Mouse (Mus musculus): ENCODE measurements at regions not wholly inside any gene's neighbourhood (a gene's known extent, or its start where the extent isn't known, plus 50 kb on each side); places are given as distances from the start of the nearest gene placed in this dataset.

DNA sequence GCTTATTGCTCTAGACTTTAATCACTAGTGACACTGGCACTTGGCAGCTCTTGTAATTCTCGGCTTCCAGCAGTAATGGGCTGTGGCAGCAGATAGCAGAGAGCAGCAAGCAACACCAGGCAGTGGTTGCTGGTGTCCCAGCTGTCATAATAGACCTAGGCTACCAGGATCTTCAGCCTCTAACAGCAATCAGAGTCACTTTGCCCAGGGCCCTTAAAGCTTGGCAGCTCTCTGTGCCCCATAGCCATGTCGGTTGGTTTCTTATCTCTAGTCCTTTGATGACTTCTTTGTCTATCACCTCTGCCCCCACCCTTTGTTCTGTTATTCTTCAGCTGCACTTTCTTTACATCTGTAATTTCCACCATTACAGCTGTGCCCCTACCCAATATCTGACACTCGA, 735.9 kb downstream of the Gm826 start:
- Histone ChIP-seq H3K4me2 (no peak overlapping the region), H3K27ac (ENCODE audit: poor library complexity, severe bottlenecking) (0 out of 2 replicates have a peak overlapping the region, but pooled peaks have one; percentile 9), H3K9me3 (replicated peaks) (no peaks in the 10 kb centered on the region), H3K27me3 (replicated peaks) (peaks cover 3% of the 10 kb centered on the region; the same call in 1 of the 2 replicates), H3K4me3 (no peak overlapping the region), H3K9ac (no peak overlapping the region), H3K36me3 (no peaks in the 10 kb centered on the region), H3K4me1 (replicated peaks) (peaks cover 12% of the 10 kb centered on the region; the same call in 1 of the 2 replicates)
- WGBS, result 17% methylated on average over 3 of the region's 3 CpGs
- 0 out of 2 replicates have a peak, but pooled peaks have one; percentile 42 for ATAC-seq (ENCODE audit: insufficient number of reproducible peaks, low FRiP score)

DNA sequence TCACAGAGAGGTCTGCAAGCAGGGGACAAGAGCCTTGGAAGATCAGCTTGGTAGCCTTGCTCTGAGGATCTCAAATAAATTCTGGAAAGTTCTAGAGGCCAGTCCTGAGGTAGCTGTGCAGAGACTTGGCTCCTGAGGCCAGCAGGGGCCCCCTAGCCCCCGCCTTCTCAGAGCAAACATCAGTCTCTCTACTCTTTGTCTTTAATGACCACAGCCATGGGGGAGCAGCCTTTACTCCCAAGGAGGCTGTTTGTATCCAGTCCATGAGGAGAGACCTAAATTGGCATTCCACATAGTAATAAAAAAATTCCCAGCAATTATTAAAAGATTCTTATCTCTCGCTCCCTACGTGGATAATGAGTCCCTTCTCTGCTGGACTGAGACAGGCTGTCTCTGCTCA, 726.8 kb downstream of the Gm826 start:
- Histone ChIP-seq H3K27ac (ENCODE audit: poor library complexity, severe bottlenecking) (no peak overlapping the region), H3K4me3 (no peak overlapping the region), H3K9me3 (replicated peaks) (no peaks in the 10 kb centered on the region), H3K4me1 (replicated peaks) (no peaks in the 10 kb centered on the region), H3K4me2 (no peak overlapping the region), H3K36me3 (no peaks in the 10 kb centered on the region), H3K27me3 (replicated peaks) (no peaks in the 10 kb centered on the region), H3K9ac (no peak overlapping the region)
- WGBS, result 52% methylated on average over 3 of the region's 3 CpGs
- ATAC-seq (ENCODE audit: insufficient number of reproducible peaks, low FRiP score), result no peak

DNA sequence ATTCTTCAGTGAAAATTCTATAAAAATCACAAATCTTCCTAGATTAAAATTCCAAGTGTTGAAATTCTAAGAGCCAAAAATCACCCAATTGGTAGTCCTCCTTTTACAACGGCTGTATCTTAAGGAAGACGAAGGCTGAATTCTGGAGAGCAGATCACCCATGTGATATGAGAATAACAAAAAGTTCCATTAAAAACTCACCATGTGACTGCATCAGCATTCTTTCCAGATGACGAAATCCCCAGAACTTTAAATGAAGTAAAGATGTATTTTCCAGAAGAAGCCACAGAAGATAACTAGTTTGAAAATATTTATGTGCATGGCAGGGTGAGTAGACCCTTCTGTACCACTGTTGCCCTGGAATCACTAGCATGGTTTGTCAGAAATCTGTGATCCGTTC, 723.5 kb downstream of the Gm826 start:
- Histone ChIP-seq H3K9ac (no peak overlapping the region), H3K4me2 (no peak overlapping the region), H3K36me3 (no peaks in the 10 kb centered on the region), H3K9me3 (replicated peaks) (no peaks in the 10 kb centered on the region), H3K27ac (ENCODE audit: poor library complexity, severe bottlenecking) (no peak overlapping the region), H3K4me1 (replicated peaks) (no peaks in the 10 kb centered on the region), H3K4me3 (no peak overlapping the region), H3K27me3 (replicated peaks) (no peaks in the 10 kb centered on the region)
- ATAC-seq (ENCODE audit: insufficient number of reproducible peaks, low FRiP score), result no peak
- 69% methylated on average over 4 of the region's 4 CpGs for WGBS

DNA sequence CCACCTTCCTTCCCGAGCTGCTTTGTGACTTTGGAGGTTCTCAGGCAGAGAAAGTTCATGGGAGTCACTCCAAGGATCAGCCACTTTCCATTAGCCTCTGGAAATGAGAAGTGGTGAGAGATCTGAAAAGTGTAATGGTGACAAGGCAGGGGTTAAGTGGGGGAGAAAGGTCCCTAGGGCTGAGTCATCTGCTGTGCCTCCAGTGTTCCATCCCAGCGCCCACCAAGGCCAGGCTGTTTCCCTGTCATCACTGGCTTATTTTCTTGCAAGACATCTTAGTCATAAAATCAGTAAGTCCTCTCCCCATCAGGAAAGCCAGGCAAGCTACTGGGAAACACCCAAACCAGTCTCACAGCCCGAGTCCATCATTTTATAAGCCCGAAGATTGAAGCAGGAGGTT, 717.3 kb downstream of the Gm826 start:
- 45% methylated on average over 4 of the region's 4 CpGs for WGBS
- Histone ChIP-seq H3K4me2 (no peak overlapping the region), H3K4me1 (replicated peaks) (no peaks in the 10 kb centered on the region), H3K9ac (no peak overlapping the region), H3K9me3 (replicated peaks) (no peaks in the 10 kb centered on the region), H3K27me3 (replicated peaks) (no peaks in the 10 kb centered on the region), H3K27ac (ENCODE audit: poor library complexity, severe bottlenecking) (no peak overlapping the region), H3K36me3 (no peaks in the 10 kb centered on the region), H3K4me3 (no peak overlapping the region)
- no peak for ATAC-seq (ENCODE audit: insufficient number of reproducible peaks, low FRiP score)

DNA sequence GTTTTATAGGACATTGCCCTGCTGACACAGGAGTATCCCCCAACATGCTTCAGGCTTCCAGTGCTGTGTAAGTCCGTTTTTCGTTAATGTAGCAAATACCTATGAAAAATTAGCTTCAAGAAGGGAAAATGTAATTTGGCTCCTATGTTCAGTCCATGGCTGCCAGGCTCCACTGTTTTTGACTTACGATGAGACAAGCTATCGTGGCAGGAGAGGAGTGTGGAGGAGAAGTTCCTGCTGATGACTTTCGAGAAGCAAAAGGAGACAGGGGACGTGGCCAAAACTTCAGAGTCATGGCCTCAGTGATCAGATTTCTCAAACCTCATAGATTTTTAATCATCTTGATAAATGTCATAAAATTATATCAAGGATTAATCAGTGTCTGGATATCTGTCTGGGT, 712.7 kb downstream of the Gm826 start:
- no peaks in the 10 kb centered on the region for H3K36me3 ChIP-seq
- no peak overlapping the region for H3K27ac ChIP-seq (ENCODE audit: poor library complexity, severe bottlenecking)
- no peak overlapping the region for H3K4me3 ChIP-seq
- no peaks in the 10 kb centered on the region for H3K9me3 ChIP-seq (replicated peaks)
- no peak overlapping the region for H3K4me2 ChIP-seq
- WGBS, result 85% methylated on average over 6 of the region's 6 CpGs
- ATAC-seq (ENCODE audit: insufficient number of reproducible peaks, low FRiP score), result no peak
- H3K9ac ChIP-seq, result no peak overlapping the region
- H3K27me3 ChIP-seq (replicated peaks), result no peaks in the 10 kb centered on the region
- H3K4me1 ChIP-seq (replicated peaks), result no peaks in the 10 kb centered on the region

DNA sequence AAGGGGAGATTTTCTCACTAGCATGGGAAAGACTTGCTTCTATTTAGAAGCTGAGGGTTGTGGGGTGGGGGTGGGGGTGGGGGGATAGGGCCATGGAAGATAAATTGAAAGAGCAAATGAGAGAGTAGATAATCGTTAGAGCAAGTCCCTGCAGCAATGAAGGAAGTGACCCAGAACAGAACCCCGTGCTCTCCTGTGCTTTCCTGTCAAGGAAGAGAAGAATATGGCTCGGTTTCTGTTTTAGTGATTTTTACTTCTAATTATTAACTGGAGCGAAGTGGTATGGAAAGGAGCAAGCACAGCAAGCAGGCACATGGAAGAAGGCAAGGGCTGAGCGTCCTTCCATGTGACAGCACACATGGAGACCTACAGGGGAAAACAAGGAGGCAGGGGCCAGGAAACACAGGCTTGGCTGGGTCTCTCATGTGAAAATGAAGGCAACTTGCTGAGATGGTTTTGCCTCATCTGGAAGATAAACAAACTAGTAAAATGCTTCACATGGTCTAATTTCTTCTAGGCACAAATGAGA, 711.8 kb downstream of the Gm826 start:
- Histone ChIP-seq H3K4me1 (replicated peaks) (no peaks in the 10 kb centered on the region), H3K9ac (no peak overlapping the region), H3K27me3 (replicated peaks) (no peaks in the 10 kb centered on the region), H3K36me3 (no peaks in the 10 kb centered on the region), H3K9me3 (replicated peaks) (no peaks in the 10 kb centered on the region), H3K4me3 (no peak overlapping the region), H3K4me2 (no peak overlapping the region), H3K27ac (ENCODE audit: poor library complexity, severe bottlenecking) (no peak overlapping the region)
- WGBS, result 65% methylated on average over 5 of the region's 5 CpGs
- no peak for ATAC-seq (ENCODE audit: insufficient number of reproducible peaks, low FRiP score)

DNA sequence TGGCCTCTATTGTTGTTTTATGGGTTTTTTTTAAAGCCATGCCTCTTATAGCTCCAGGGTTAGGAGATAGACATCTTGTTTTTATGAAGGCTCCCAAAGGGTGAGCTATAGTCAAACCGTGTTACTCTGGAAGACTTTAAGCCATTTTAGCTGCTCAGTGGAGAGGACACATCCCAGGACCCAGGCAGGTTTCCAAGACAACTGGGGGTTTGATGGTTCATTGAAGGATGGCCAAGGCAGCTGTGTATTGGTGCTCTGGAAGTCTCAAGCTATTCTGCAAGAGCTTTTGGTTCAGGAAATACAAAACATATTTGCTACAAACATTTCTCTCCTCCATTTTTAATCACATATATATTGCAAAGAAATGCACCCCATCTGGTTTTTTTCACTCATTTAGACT, 708.7 kb downstream of the Gm826 start:
- Histone ChIP-seq H3K9ac (no peak overlapping the region), H3K4me1 (replicated peaks) (no peaks in the 10 kb centered on the region), H3K36me3 (no peaks in the 10 kb centered on the region), H3K4me3 (no peak overlapping the region), H3K9me3 (replicated peaks) (no peaks in the 10 kb centered on the region), H3K4me2 (no peak overlapping the region), H3K27ac (ENCODE audit: poor library complexity, severe bottlenecking) (no peak overlapping the region), H3K27me3 (replicated peaks) (no peaks in the 10 kb centered on the region)
- ATAC-seq (ENCODE audit: insufficient number of reproducible peaks, low FRiP score), result no peak
- 63% methylated on average over 1 of the region's 1 CpGs for WGBS

DNA sequence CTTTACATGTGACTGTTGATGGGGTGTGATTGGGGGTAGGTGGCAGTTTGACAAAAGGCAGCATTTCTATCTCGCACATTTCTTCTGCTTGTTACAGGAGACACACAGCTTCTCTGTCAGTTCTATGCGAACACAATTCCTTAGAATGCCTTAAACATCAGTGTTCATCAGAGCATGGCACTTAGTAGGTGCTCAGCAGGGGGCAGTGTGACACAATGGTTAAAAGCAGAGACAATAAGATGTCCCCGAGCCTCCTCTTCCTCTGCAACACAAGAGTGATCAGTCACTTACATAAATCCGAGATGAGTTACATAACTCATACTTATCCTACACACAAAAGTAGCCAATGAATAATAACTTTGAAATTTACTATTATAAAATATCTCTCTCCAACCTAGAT, 688.1 kb downstream of the Gm826 start:
- no peaks in the 10 kb centered on the region for H3K9me3 ChIP-seq (replicated peaks)
- no peak overlapping the region for H3K27ac ChIP-seq (ENCODE audit: poor library complexity, severe bottlenecking)
- no peaks in the 10 kb centered on the region for H3K36me3 ChIP-seq
- H3K4me3 ChIP-seq, result no peak overlapping the region
- WGBS, result 52% methylated on average over 4 of the region's 4 CpGs
- H3K9ac ChIP-seq, result no peak overlapping the region
- no peak overlapping the region for H3K4me2 ChIP-seq
- no peak for ATAC-seq (ENCODE audit: insufficient number of reproducible peaks, low FRiP score)
- no peaks in the 10 kb centered on the region for H3K27me3 ChIP-seq (replicated peaks)
- no peaks in the 10 kb centered on the region for H3K4me1 ChIP-seq (replicated peaks)

DNA sequence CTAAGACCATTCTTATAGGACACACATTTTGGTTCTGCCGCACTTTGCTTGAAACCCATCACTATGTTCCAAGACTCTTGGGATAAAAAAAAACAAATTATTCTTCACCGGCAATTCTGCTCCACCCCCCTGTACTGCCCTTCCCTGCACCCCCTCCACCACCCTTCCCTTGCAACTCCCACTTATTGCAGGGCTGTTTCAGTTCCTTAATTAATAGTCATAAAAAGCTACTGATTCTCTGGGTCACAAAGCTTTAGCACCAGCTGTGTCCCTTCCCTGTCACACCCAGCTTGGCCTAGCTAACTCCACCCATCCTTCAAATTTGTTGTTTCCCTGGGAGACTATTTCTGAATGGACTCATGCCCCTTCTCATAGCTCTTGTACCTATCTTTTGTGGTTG, 687.4 kb downstream of the Gm826 start:
- H3K27me3 ChIP-seq (replicated peaks), result no peaks in the 10 kb centered on the region
- H3K36me3 ChIP-seq, result no peaks in the 10 kb centered on the region
- H3K27ac ChIP-seq (ENCODE audit: poor library complexity, severe bottlenecking), result no peak overlapping the region
- WGBS, result 84% methylated on average over 2 of the region's 2 CpGs
- H3K9ac ChIP-seq, result no peak overlapping the region
- ATAC-seq (ENCODE audit: insufficient number of reproducible peaks, low FRiP score), result no peak
- no peaks in the 10 kb centered on the region for H3K9me3 ChIP-seq (replicated peaks)
- no peak overlapping the region for H3K4me2 ChIP-seq
- H3K4me1 ChIP-seq (replicated peaks), result no peaks in the 10 kb centered on the region
- no peak overlapping the region for H3K4me3 ChIP-seq

DNA sequence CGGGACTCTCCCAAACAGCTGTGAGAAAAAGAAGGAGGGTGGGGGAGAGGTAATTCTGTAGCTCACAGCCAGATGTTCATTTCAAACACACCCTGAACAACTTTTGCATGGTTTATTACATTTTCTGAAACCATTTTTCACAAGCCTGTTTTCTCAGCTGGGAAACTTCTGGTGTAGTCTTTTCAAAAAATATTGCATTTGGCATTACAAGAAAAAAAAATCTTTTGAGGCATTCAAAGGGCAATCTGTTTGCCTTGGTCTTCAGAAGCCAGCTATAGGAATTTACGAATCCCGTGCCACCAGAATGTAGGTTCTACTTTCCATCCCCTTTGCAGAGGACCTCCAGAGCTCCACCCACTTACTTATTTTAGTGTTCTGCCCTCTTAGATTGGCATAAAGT, 681.7 kb downstream of the Gm826 start:
- no peak overlapping the region for H3K9ac ChIP-seq
- no peaks in the 10 kb centered on the region for H3K4me1 ChIP-seq (replicated peaks)
- no peak overlapping the region for H3K4me3 ChIP-seq
- no peaks in the 10 kb centered on the region for H3K9me3 ChIP-seq (replicated peaks)
- ATAC-seq (ENCODE audit: insufficient number of reproducible peaks, low FRiP score), result no peak
- H3K36me3 ChIP-seq, result no peaks in the 10 kb centered on the region
- no peak overlapping the region for H3K27ac ChIP-seq (ENCODE audit: poor library complexity, severe bottlenecking)
- 81% methylated on average over 3 of the region's 3 CpGs for WGBS
- no peak overlapping the region for H3K4me2 ChIP-seq
- H3K27me3 ChIP-seq (replicated peaks), result no peaks in the 10 kb centered on the region

DNA sequence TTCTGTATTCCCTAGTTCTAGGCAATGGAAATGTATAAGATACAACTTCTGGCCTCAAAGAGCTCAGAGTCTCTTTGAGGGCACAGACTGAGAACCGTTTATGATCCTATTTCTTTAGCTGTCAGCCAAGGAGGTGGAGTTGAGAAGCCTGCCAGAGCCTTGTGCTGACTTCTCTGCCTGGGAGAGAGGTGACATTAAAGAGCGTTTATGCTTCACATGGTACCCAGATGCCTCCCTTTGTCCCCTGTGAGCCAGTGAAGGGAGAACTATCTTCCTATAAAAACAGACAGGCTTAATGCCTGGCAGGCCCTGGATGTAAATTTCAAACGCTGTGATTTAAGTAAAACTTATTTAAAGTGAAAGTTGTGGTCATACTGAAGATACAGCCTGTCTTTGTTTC, 657.1 kb downstream of the Gm826 start:
- Histone ChIP-seq H3K27me3 (replicated peaks) (no peaks in the 10 kb centered on the region), H3K9ac (no peak overlapping the region), H3K4me1 (replicated peaks) (no peaks in the 10 kb centered on the region), H3K9me3 (replicated peaks) (no peaks in the 10 kb centered on the region), H3K27ac (ENCODE audit: poor library complexity, severe bottlenecking) (no peak overlapping the region), H3K36me3 (no peaks in the 10 kb centered on the region), H3K4me2 (no peak overlapping the region), H3K4me3 (no peak overlapping the region)
- WGBS, result 40% methylated on average over 3 of the region's 3 CpGs
- no peak for ATAC-seq (ENCODE audit: insufficient number of reproducible peaks, low FRiP score)

DNA sequence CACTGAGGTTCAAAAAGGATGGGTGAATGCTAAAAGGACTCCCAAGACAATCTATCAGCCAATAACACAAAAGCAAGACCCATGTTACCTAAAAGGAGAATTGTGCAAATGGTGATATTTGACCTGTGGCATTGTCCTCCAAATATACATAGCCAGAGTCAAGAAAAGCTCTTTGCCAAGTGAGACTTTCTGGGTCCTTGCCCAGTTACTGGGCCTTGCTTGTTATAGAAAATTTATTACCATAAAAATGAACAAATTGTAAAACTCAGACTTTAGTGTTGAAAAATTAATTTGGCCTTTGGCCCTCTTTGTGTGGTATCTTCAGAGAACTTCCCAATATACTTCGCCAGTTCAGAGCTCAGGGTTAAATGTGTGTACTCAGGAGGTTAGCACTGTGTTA, 653.3 kb downstream of the Gm826 start:
- Histone ChIP-seq H3K9ac (no peak overlapping the region), H3K4me1 (replicated peaks) (no peaks in the 10 kb centered on the region)
- 72% methylated on average over 1 of the region's 1 CpGs for WGBS

More for the DNA sequence above, 653.3 kb downstream of the Gm826 start:
- ATAC-seq (ENCODE audit: insufficient number of reproducible peaks, low FRiP score), result no peak
- no peak overlapping the region for H3K4me2 ChIP-seq
- no peak overlapping the region for H3K4me3 ChIP-seq
- H3K36me3 ChIP-seq, result no peaks in the 10 kb centered on the region
- no peaks in the 10 kb centered on the region for H3K9me3 ChIP-seq (replicated peaks)
- no peaks in the 10 kb centered on the region for H3K27me3 ChIP-seq (replicated peaks)
- H3K27ac ChIP-seq (ENCODE audit: poor library complexity, severe bottlenecking), result no peak overlapping the region

All from heart, embryonic 12.5 days (tissue).